Mouse (Mus musculus): ENCODE data around the gene Slc25a28. TPM values are rescaled to one million over a fixed set of nuclear protein-coding genes. Genes with fewer than 3 reads are reported as not detected.

The Slc25a28 gene
- total and polyA plus RNA-seq, 2 experiments from 2014 or later = 16.1 to 53.1 TPM

- Histone ChIP-seq H3K4me1 (ENCODE audit: insufficient read depth, low read length) (no peaks in the 10 kb centered on the region), H3K4me2 (ENCODE audit: low read depth, low read length) (no peak overlapping the region), H3K9ac (replicated peaks; ENCODE audit: low read length) (no peak overlapping the region), H3K27ac (no peak overlapping the region), H3K36me3 (ENCODE audit: insufficient read depth, low read length) (no peaks in the 10 kb centered on the region), H3K27me3 (ENCODE audit: insufficient read depth, low read length) (peaks cover 37% of the 10 kb centered on the region), H3K9me3 (ENCODE audit: low read length) (no peaks in the 10 kb centered on the region), H3K4me3 (ENCODE audit: low read length) (no peak overlapping the region)
- ATAC-seq = no peak
- TF ChIP-seq CTCF (IDR thresholded peaks at IDR 0.05; ENCODE audit: low read depth) = peak; percentile 75
- 54% methylated on average over 4 of the region's 4 CpGs for WGBS
- DNase-seq (ENCODE audit: low spot score) = peak; percentile 42
Measured at GRCm38 (mm10) chr19:43623913-43624312, 50.8 kb downstream of the Slc25a28 start.

GRCm38 (mm10) chr19:43619916-43620479 is 54.7 kb downstream of the Slc25a28 start:
- no peak for TF ChIP-seq CTCF (IDR thresholded peaks at IDR 0.05; ENCODE audit: low read depth)

GRCm38 (mm10) chr19:43618505-43619030 is 56.1 kb downstream of the Slc25a28 start:
- H3K9ac ChIP-seq (replicated peaks; ENCODE audit: low read length) = no peak overlapping the region
- TF ChIP-seq CTCF (IDR thresholded peaks at IDR 0.05; ENCODE audit: low read depth) = no peak
- no peak overlapping the region for H3K4me3 ChIP-seq (ENCODE audit: low read length)
- H3K27ac ChIP-seq = no peak overlapping the region
- H3K36me3 ChIP-seq (ENCODE audit: insufficient read depth, low read length) = no peaks in the 10 kb centered on the region
- peaks cover 70% of the 10 kb centered on the region for H3K27me3 ChIP-seq (ENCODE audit: insufficient read depth, low read length)
- 11% methylated on average over 5 of the region's 5 CpGs for WGBS
- H3K4me2 ChIP-seq (ENCODE audit: low read depth, low read length) = no peak overlapping the region
- no peaks in the 10 kb centered on the region for H3K4me1 ChIP-seq (ENCODE audit: insufficient read depth, low read length)
- ATAC-seq = no peak
- no peak for DNase-seq (ENCODE audit: low spot score)
- no peaks in the 10 kb centered on the region for H3K9me3 ChIP-seq (ENCODE audit: low read length)

More at GRCm38 (mm10) chr19:43619916-43620479, 54.7 kb downstream of the Slc25a28 start:
- Histone ChIP-seq H3K27ac (no peak overlapping the region), H3K9me3 (ENCODE audit: low read length) (no peaks in the 10 kb centered on the region), H3K27me3 (ENCODE audit: insufficient read depth, low read length) (peaks cover 68% of the 10 kb centered on the region), H3K4me3 (ENCODE audit: low read length) (no peak overlapping the region), H3K4me2 (ENCODE audit: low read depth, low read length) (no peak overlapping the region), H3K9ac (replicated peaks; ENCODE audit: low read length) (no peak overlapping the region), H3K36me3 (ENCODE audit: insufficient read depth, low read length) (no peaks in the 10 kb centered on the region), H3K4me1 (ENCODE audit: insufficient read depth, low read length) (no peaks in the 10 kb centered on the region)
- ATAC-seq = no peak
- WGBS = 4% methylated on average over 18 of the region's 18 CpGs
- DNase-seq (ENCODE audit: low spot score) = no peak

GRCm38 (mm10) chr19:43617761-43618349 is 56.8 kb downstream of the Slc25a28 start:
- Histone ChIP-seq H3K4me3 (ENCODE audit: low read length) (no peak overlapping the region), H3K9ac (replicated peaks; ENCODE audit: low read length) (no peak overlapping the region), H3K27ac (no peak overlapping the region), H3K27me3 (ENCODE audit: insufficient read depth, low read length) (peaks cover 71% of the 10 kb centered on the region), H3K4me1 (ENCODE audit: insufficient read depth, low read length) (no peaks in the 10 kb centered on the region), H3K4me2 (ENCODE audit: low read depth, low read length) (no peak overlapping the region), H3K9me3 (ENCODE audit: low read length) (no peaks in the 10 kb centered on the region), H3K36me3 (ENCODE audit: insufficient read depth, low read length) (no peaks in the 10 kb centered on the region)
- no peak for TF ChIP-seq CTCF (IDR thresholded peaks at IDR 0.05; ENCODE audit: low read depth)
- DNase-seq (ENCODE audit: low spot score) (no peak), ATAC-seq (no peak)
- WGBS = 34% methylated on average over 10 of the region's 10 CpGs

- H3K27ac ChIP-seq = no peak overlapping the region
Measured at GRCm38 (mm10) chr19:43616889-43617288, 57.8 kb downstream of the Slc25a28 start.

GRCm38 (mm10) chr19:43616415-43616861 is 58.2 kb downstream of the Slc25a28 start:
- H3K9ac ChIP-seq (replicated peaks; ENCODE audit: low read length) = no peak overlapping the region
- WGBS = 1% methylated on average over 35 of the region's 35 CpGs
- no peak overlapping the region for H3K27ac ChIP-seq
- TF ChIP-seq CTCF (IDR thresholded peaks at IDR 0.05; ENCODE audit: low read depth) = no peak
- peak overlapping the region; percentile 9; the same call in 1 of the 2 replicates for H3K4me3 ChIP-seq (ENCODE audit: low read length)
- peaks cover 71% of the 10 kb centered on the region for H3K27me3 ChIP-seq (ENCODE audit: insufficient read depth, low read length)
- ATAC-seq = no peak
- no peaks in the 10 kb centered on the region for H3K9me3 ChIP-seq (ENCODE audit: low read length)
- H3K4me1 ChIP-seq (ENCODE audit: insufficient read depth, low read length) = no peaks in the 10 kb centered on the region
- peak overlapping the region; percentile 40 for H3K4me2 ChIP-seq (ENCODE audit: low read depth, low read length)
- no peak for DNase-seq (ENCODE audit: low spot score)
- H3K36me3 ChIP-seq (ENCODE audit: insufficient read depth, low read length) = no peaks in the 10 kb centered on the region

More at GRCm38 (mm10) chr19:43616889-43617288, 57.8 kb downstream of the Slc25a28 start:
- DNase-seq (ENCODE audit: low spot score) = no peak
- Histone ChIP-seq H3K4me2 (ENCODE audit: low read depth, low read length) (0 out of 2 replicates have a peak overlapping the region, but pooled peaks have one; percentile 40), H3K36me3 (ENCODE audit: insufficient read depth, low read length) (no peaks in the 10 kb centered on the region), H3K27me3 (ENCODE audit: insufficient read depth, low read length) (peaks cover 71% of the 10 kb centered on the region), H3K9ac (replicated peaks; ENCODE audit: low read length) (no peak overlapping the region), H3K9me3 (ENCODE audit: low read length) (no peaks in the 10 kb centered on the region), H3K4me1 (ENCODE audit: insufficient read depth, low read length) (no peaks in the 10 kb centered on the region), H3K4me3 (ENCODE audit: low read length) (no peak overlapping the region)
- no peak for ATAC-seq
- no peak for TF ChIP-seq CTCF (IDR thresholded peaks at IDR 0.05; ENCODE audit: low read depth)
- WGBS = 0% methylated on average over 12 of the region's 12 CpGs
